Mouse (Mus musculus) left cerebral cortex, postnatal 14 days (tissue): ENCODE data around the gene Zfp958. TPM values are rescaled to one million over a fixed set of nuclear protein-coding genes. Genes with fewer than 3 reads are reported as not detected.

ENCODE experiments used
- DNase-seq, 2 experiments: peaks; one replicate each; pipeline ENCODE4 v3.0.0; 2021 to 2022; ENCODE audit warnings: low spot score in 2 of 2, mixed read lengths in 1 of 2
- intact Hi-C: fragments of 180-260 bp; cut with DNase I; formaldehyde crosslinking; loops from one replicate; pipeline ENCODE4 v1.15.1; 2025
- total RNA-seq, 2 experiments: library from RNA; stranded (reverse); gene quantifications; 2 replicates each; pipeline ENCODE4 v1.2.3; 2021

Zfp958 gene
- total RNA-seq, 2 experiments from 2014 or later, result 12.2 to 13.9 TPM

DNA sequence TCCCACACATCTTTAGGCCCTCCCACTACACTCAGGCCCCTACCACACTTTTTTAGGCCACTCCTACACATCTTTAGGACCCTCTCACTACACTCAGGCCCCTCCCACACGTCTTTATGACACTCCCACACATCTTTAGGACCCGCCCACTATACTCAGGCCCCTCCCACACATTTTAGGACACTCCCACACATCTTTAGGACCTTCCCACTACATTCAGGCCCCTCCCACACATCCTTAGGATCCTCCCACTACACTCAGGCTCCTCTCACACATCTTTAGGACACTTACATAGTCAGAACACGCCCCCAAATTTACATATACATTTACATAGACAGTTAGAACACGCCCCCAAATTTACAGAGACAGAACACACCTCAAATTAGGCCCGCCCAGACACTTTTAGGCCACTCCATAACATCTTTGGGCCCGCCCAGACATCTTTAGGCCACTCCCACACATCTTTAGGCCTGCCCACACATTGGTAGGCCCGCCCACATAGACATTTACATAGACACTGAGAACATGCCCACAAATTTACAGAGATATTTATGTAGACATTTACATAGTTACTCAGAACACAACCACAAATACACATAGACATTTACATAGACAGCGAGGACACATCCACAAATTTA lies 66.1 kb downstream of the Zfp958 start:
- DNase-seq, result peak; percentile 24 to 75
- intact Hi-C loops, result loop anchor here (5.0 kb wide), 1 partner anchor 67 kb away; the partner anchor contains the start of gene Zfp958

DNA sequence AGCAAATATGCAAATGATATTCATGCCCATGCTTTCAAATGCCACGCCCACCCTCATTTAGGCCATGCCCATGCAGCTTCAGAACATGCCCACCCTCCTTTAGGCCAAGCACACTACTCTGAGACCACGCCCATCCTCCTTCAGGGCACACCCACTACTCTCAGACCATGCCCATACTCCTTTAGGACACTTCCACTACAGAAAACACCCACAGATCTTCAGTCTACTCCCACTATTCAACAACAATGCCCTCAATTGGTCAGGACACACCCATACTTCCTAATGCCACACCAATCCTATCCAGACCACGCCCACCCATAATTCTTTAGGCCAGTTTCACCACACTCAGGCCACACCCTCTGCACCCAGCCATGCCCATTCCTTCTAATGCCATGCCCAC lies 66.8 kb downstream of the Zfp958 start:
- intact Hi-C loops, result loop anchor here (5.0 kb wide), 1 partner anchor 67 kb away; the partner anchor contains the start of gene Zfp958
- peak in 1 of 2 experiments; percentile 30 for DNase-seq

Other genes with a start within 250 kb of the Zfp958 start
- 10 to 100 TPM; 45.9 to 48.2 TPM for gene Cers4, start 120.1 kb upstream of the Zfp958 start, total RNA-seq
- gene Shcbp1, start 166.4 kb downstream of the Zfp958 start, total RNA-seq, result 1 to 10 TPM; 1.4 to 1.6 TPM